Mouse (Mus musculus) CH12.LX (cell line): ENCODE measurements around the gene Actn2. TPM values are rescaled to one million over a fixed set of nuclear protein-coding genes. Genes with fewer than 3 reads are reported as not detected.

ENCODE experiments used
- DNase-seq: peaks from one replicate; pipeline ENCODE4 v3.0.0-alpha.2; 2013; ENCODE audit errors: extremely low read depth
- H3K27ac ChIP-seq: 2 replicates; pipeline ENCODE4 v1.5.1; 2012; ENCODE audit warnings: low read depth, mild to moderate bottlenecking, control low read depth, moderate library complexity; ENCODE audit not compliant: insufficient read depth
- H3K27me3 ChIP-seq: replicated peaks from 2 replicates; pipeline ENCODE3; 2012; ENCODE audit warnings: inconsistent platforms
- H3K36me3 ChIP-seq, 2 experiments: replicated peaks in 1 of 2; 2 replicates each; pipeline versions ENCODE3 to v1.6.1; 2012; ENCODE audit warnings: inconsistent platforms in 1 of 2, low read length in 1 of 2, mild to moderate bottlenecking in 1 of 2, mixed read lengths in 1 of 2, moderate library complexity in 1 of 2; ENCODE audit not compliant: control insufficient read depth in 1 of 2, insufficient read depth in 1 of 2
- H3K4me1 ChIP-seq, 2 experiments: 2 replicates each; pipeline ENCODE4 v1.6.1; 2012; ENCODE audit warnings: inconsistent platforms in 1 of 2, moderate library complexity in 1 of 2; ENCODE audit not compliant: insufficient read depth in 2 of 2, control insufficient read depth in 1 of 2
- H3K4me2 ChIP-seq: 2 replicates; pipeline ENCODE4 v1.6.1; 2012; ENCODE audit warnings: low read depth, mild to moderate bottlenecking, control low read depth; ENCODE audit not compliant: poor library complexity, insufficient read depth, severe bottlenecking
- H3K4me3 ChIP-seq, 3 experiments: fragments of 150-350 bp in 1 of 3; sonication (generic) in 1 of 3; replicated peaks in 1 of 3; 2 replicates each; pipeline versions ENCODE3 to v1.5.1; 2011 to 2012; ENCODE audit warnings: low read depth in 2 of 3, low read length in 2 of 3, mild to moderate bottlenecking in 2 of 3, moderate library complexity in 2 of 3, control low read depth in 1 of 3, improper control_type of control experiment in 1 of 3, inconsistent platforms in 1 of 3, mixed read lengths in 1 of 3; ENCODE audit not compliant: poor library complexity in 1 of 3
- H3K79me2 ChIP-seq: replicated peaks from 2 replicates; pipeline ENCODE4 v1.6.1; 2012; ENCODE audit warnings: mild to moderate bottlenecking, moderate library complexity; ENCODE audit not compliant: control insufficient read depth, poor library complexity, insufficient read depth, severe bottlenecking; ENCODE audit errors: extremely low read depth
- H3K9ac ChIP-seq: 2 replicates; pipeline ENCODE4 v1.6.1; 2012; ENCODE audit warnings: low read depth, mild to moderate bottlenecking, control low read depth, moderate library complexity; ENCODE audit not compliant: insufficient read depth
- H3K9me3 ChIP-seq: replicated peaks from 2 replicates; pipeline ENCODE3; 2012; ENCODE audit warnings: low read length, inconsistent platforms, mixed read lengths
- BHLHE40 ChIP-seq: IDR thresholded peaks from 2 replicates; pipeline ENCODE4 v1.6.1; 2011; ENCODE audit warnings: mild to moderate bottlenecking, low read depth, low read length, improper control_type of control experiment
- CHD1 ChIP-seq: IDR thresholded peaks from 2 replicates; pipeline ENCODE4 v1.6.1; 2012; ENCODE audit warnings: low read depth, low read length, improper control_type of control experiment, inconsistent platforms
- CTCF ChIP-seq, 2 experiments: IDR thresholded peaks in 1 of 2; conservative IDR thresholded peaks in 1 of 2; 2 replicates each; pipeline ENCODE4 v1.5.1; 2011 to 2012; ENCODE audit warnings: low read depth in 2 of 2, low read length in 2 of 2, improper control_type of control experiment in 1 of 2, inconsistent platforms in 1 of 2, mild to moderate bottlenecking in 1 of 2, moderate library complexity in 1 of 2
- ELF1 ChIP-seq: IDR thresholded peaks from 2 replicates; pipeline ENCODE4 v1.6.1; 2014; ENCODE audit warnings: low read depth, mild to moderate bottlenecking, inconsistent platforms, low read length, improper control_type of control experiment
- EP300 ChIP-seq: IDR thresholded peaks from 2 replicates; pipeline ENCODE4 v1.6.1; 2011; ENCODE audit warnings: low read length, improper control_type of control experiment
- GABPA ChIP-seq: IDR thresholded peaks from 2 replicates; pipeline ENCODE4 v1.6.1; 2012; ENCODE audit warnings: low read depth, low read length, improper control_type of control experiment, inconsistent platforms; ENCODE audit not compliant: insufficient replicate concordance
- HCFC1 ChIP-seq: IDR thresholded peaks from 2 replicates; pipeline ENCODE4 v1.6.1; 2012; ENCODE audit warnings: low read depth, mild to moderate bottlenecking, inconsistent platforms, low read length, improper control_type of control experiment
- JUND ChIP-seq: conservative IDR thresholded peaks from 2 replicates; pipeline ENCODE4 v1.6.1; 2011; ENCODE audit warnings: low read depth, low read length, improper control_type of control experiment
- MAZ ChIP-seq: IDR thresholded peaks from 2 replicates; pipeline ENCODE4 v1.6.1; 2012; ENCODE audit warnings: low read depth, mild to moderate bottlenecking, inconsistent platforms, low read length, improper control_type of control experiment, moderate library complexity
- MEF2A ChIP-seq: IDR thresholded peaks from 2 replicates; pipeline ENCODE4 v1.6.1; 2014; ENCODE audit warnings: low read depth, mild to moderate bottlenecking, inconsistent platforms, low read length, improper control_type of control experiment, borderline replicate concordance
- MYC ChIP-seq: IDR thresholded peaks from 2 replicates; pipeline ENCODE4 v1.6.1; 2011; ENCODE audit warnings: low read depth, mild to moderate bottlenecking, improper control_type of control experiment, low read length
- NRF1 ChIP-seq: IDR thresholded peaks from 2 replicates; pipeline ENCODE4 v1.6.1; 2014; ENCODE audit warnings: low read depth, mild to moderate bottlenecking, inconsistent platforms, low read length, improper control_type of control experiment, moderate library complexity
- PAX5 ChIP-seq: IDR thresholded peaks from 2 replicates; pipeline ENCODE4 v1.6.1; 2012; ENCODE audit warnings: low read length, inconsistent platforms, mixed read lengths
- POLR2A ChIP-seq: IDR thresholded peaks from 2 replicates; pipeline ENCODE4 v1.6.1; 2011; ENCODE audit warnings: low read depth, mild to moderate bottlenecking, improper control_type of control experiment, low read length
- POLR2AphosphoS2 ChIP-seq: IDR thresholded peaks from 2 replicates; pipeline ENCODE4 v1.6.1; 2011; ENCODE audit warnings: low read depth, low read length, improper control_type of control experiment
- RCOR1 ChIP-seq: conservative IDR thresholded peaks from 2 replicates; pipeline ENCODE4 v1.6.1; 2012; ENCODE audit warnings: low read depth, mild to moderate bottlenecking, inconsistent platforms, low read length, improper control_type of control experiment
- SIN3A ChIP-seq: IDR thresholded peaks from 2 replicates; pipeline ENCODE4 v1.6.1; 2012; ENCODE audit warnings: low read length, improper control_type of control experiment, inconsistent platforms
- SMC3 ChIP-seq: IDR thresholded peaks from 2 replicates; pipeline ENCODE4 v1.6.1; 2011; ENCODE audit warnings: low read depth, low read length, improper control_type of control experiment
- UBTF ChIP-seq: IDR thresholded peaks from 2 replicates; pipeline ENCODE4 v1.6.1; 2012; ENCODE audit warnings: low read depth, mild to moderate bottlenecking, inconsistent platforms, low read length, improper control_type of control experiment, moderate library complexity
- USF2 ChIP-seq: conservative IDR thresholded peaks from 2 replicates; pipeline ENCODE4 v1.6.1; 2011; ENCODE audit warnings: low read depth, low read length, improper control_type of control experiment
- ZC3H11A ChIP-seq: IDR thresholded peaks from 2 replicates; pipeline ENCODE4 v1.6.1; 2012; ENCODE audit warnings: low read depth, mild to moderate bottlenecking, inconsistent platforms, low read length, improper control_type of control experiment
- ZKSCAN1 ChIP-seq: IDR thresholded peaks from 2 replicates; pipeline ENCODE4 v1.6.1; 2012; ENCODE audit warnings: low read depth, inconsistent platforms, low read length, improper control_type of control experiment, borderline replicate concordance
- ZMIZ1 ChIP-seq: IDR thresholded peaks from 2 replicates; pipeline ENCODE4 v1.6.1; 2012; ENCODE audit warnings: low read depth, mild to moderate bottlenecking, inconsistent platforms, low read length, improper control_type of control experiment
- ZNF384 ChIP-seq: IDR thresholded peaks from 2 replicates; pipeline ENCODE4 v1.6.1; 2012; ENCODE audit warnings: low read depth, low read length, improper control_type of control experiment, inconsistent platforms
- dilution Hi-C: fragments of 300-500 bp; cut with MboI; formaldehyde crosslinking; loops from 2 replicates; pipeline ENCODE4 v1.14.3; 2020; ENCODE audit warnings: low sequenced_read_pairs; ENCODE audit not compliant: extremely low pct_unique_long_range_greater_than_20kb, extremely low pct_ligation_motif_present
- in situ Hi-C: fragments of 300-500 bp; cut with MboI; formaldehyde crosslinking; loops from 3 replicates; pipeline ENCODE4 v1.14.3; 2019; ENCODE audit warnings: low sequenced_read_pairs, low pct_ligation_motif_present, low pct_unique_long_range_greater_than_20kb, mixed read lengths
- polyA plus RNA-seq: library from polyadenylated mRNA; unstranded; fragments of >175 nt; gene quantifications from 2 replicates; pipeline ENCODE4 v1.2.1, GENCODE M21; 2012; ENCODE audit warnings: low read depth; ENCODE audit not compliant: insufficient read length
- total RNA-seq, 2 experiments: library from RNA; depleted of rRNA; stranded (reverse); fragments of 300-350 nt in 1 of 2; fragments of >200 nt in 1 of 2; gene quantifications; 2 replicates each; pipeline ENCODE4 v1.2.3; 2012 to 2014

Actn2 gene
- total and polyA plus RNA-seq, 3 experiments = not detected

DNA sequence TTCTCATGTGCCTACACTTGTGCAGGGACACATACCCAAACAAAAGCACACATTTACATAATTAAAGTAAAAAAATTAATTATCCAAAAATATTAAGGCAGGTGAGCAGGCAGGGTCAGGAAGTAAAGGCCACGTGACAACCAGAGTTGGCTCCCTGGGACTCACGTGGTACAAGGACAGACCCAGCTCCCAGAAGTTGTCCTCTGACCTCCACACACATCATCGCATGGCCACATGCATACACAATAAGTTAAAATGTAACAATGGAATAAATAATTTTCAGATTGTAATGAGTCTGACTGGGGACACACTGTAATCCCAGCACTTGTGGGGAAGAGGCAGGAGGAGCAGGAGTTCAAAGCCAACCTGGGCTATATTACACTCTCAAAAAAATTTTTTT is 72.6 kb downstream of the Actn2 start:
- Histone ChIP-seq H3K27ac (no peak overlapping the region), H3K4me2 (no peak overlapping the region), H3K4me3 (no peak overlapping the region), H3K79me2 (no peaks in the 10 kb centered on the region), H3K27me3 (no peaks in the 10 kb centered on the region), H3K9me3 (peaks cover 3% of the 10 kb centered on the region), H3K9ac (no peak overlapping the region), H3K4me1 (no peaks in the 10 kb centered on the region), H3K36me3 (no peaks in the 10 kb centered on the region)
- in situ Hi-C loops = no loop called here
- TF ChIP-seq ZC3H11A (no peak), JUND (no peak), MEF2A (no peak), ZMIZ1 (no peak), BHLHE40 (no peak), POLR2A (no peak), NRF1 (no peak), SIN3A (no peak), RCOR1 (no peak), UBTF (no peak), GABPA (no peak), PAX5 (no peak), SMC3 (no peak), EP300 (no peak), HCFC1 (no peak), USF2 (no peak), ZNF384 (no peak), CHD1 (no peak), MYC (no peak), MAZ (no peak)
- no peak for DNase-seq
- dilution Hi-C loops = no loop called here

DNA sequence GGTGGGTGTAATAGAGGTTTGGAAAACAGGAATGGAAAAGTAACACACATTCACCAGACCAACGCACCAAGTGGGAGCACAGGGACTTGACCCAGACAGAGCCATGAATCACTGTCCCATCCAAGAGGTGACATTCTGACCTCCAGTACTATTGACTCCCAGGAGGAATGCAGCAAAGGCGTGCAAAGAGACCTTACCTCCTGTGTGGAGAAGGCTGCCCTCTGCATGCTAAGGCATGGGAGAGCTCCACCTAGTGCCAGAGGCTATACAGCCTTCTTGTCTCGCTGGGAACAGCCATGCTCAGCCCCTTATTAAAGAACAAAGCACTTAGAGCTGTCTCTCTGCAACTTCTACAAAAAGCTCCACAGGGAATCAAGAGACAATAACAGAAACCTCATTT is 73.5 kb downstream of the Actn2 start:
- H3K79me2 ChIP-seq = no peaks in the 10 kb centered on the region
- H3K4me3 ChIP-seq = no peak overlapping the region
- no peak overlapping the region for H3K4me2 ChIP-seq
- peaks cover 3% of the 10 kb centered on the region for H3K9me3 ChIP-seq
- no peaks in the 10 kb centered on the region for H3K27me3 ChIP-seq
- no peak for DNase-seq
- no peaks in the 10 kb centered on the region for H3K36me3 ChIP-seq
- in situ Hi-C loops (no loop called here), dilution Hi-C loops (no loop called here)
- no peak overlapping the region for H3K9ac ChIP-seq
- TF ChIP-seq ZC3H11A (no peak), ELF1 (no peak), ZMIZ1 (no peak), CTCF (conservative IDR thresholded peaks at IDR 0.05 in 1 of 2, IDR thresholded peaks at IDR 0.05 in 1 of 2; ENCODE audit: low read depth in 2 of 2, low read length in 2 of 2) (peak in 1 of 2 experiments; percentile 49; a peak in 2 of 4 replicates), ZKSCAN1 (no peak), POLR2AphosphoS2 (no peak), UBTF (no peak), MAZ (no peak)
- H3K27ac ChIP-seq = no peak overlapping the region
- no peaks in the 10 kb centered on the region for H3K4me1 ChIP-seq
